Mouse (Mus musculus): ENCODE results near the gene Ghrh.

GRCm38 (mm10) chr2:157283321-157283720 lies 64.0 kb downstream of the Ghrh start:
- TF ChIP-seq CTCF (IDR thresholded peaks at IDR 0.05; ENCODE audit: borderline replicate concordance, extremely low read depth, insufficient read depth, insufficient read length) (no peak), POLR2A (IDR thresholded peaks at IDR 0.05; ENCODE audit: borderline replicate concordance, extremely low read depth, insufficient read depth, insufficient read length, poor library complexity, severe bottlenecking) (no peak)

All from brain, embryonic 14.5 days (tissue).